In the genomic region with DNA sequence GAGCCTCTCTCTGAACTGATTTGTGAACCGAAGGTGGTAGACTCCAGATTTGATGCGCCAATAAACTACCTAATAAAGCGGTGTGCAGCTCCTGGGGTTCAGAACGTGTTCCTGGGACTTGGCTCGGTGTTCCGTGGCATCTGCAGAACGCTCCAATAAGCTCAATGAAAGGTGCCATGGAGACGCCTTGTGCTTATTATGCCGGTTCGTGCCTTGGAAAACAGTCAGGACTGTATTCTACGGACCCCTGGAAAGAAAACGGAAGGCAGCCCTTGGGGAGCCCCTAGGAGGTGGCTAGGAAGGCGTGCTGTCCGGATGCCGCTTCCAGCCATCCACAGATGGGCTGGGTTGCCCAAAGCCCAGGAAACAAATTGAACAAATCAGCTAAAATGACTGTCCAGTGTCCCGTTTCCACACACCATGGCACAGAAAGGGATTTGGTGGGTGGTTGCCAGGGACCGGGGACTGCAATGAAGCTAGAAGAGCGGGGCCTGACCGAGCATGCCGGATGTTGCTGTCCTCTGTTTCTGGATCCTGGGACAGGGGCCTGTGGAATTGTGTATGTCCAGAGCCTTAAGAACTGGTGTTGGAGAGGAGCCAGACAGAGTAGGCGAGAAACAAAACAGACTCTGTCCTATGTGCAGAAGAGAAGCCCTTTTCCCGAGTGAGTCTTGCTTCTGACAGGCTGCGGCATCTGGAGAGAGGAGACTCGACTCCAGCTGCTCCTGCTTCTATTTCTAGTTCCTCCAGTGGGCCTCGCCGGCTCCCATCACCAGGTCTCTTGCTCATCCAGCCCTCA, we compare ENCODE assay signal across 8 mouse cellular contexts. TPM values are rescaled to one million over a fixed set of nuclear protein-coding genes. Genes with fewer than 3 reads are reported as not detected.
DNase-seq lines count a peak whose midpoint lies in the region; ATAC-seq and TF ChIP-seq lines count a peak whose summit lies in the region.
"Had no signal": no experiment of that assay in that cellular context is flagged by ENCODE, and none has a peak within 500 bp of the region (broad histone marks: within the 10 kb centered on the region; RNA-seq: fewer than 3 reads in every experiment).

A gene (minus strand): TSS at position 146 of the 799 bp plus-strand sequence.

- H3K9ac ChIP-seq in heart, embryonic 12.5 days, result 0 out of 2 replicates have a peak within 1 kb of the TSS, but pooled peaks have one; percentile 2
- peak within 1 kb of the TSS; percentile 58 for H3K9ac ChIP-seq in midbrain, embryonic 16.5 days (ENCODE audit: low read depth, low read length)
- H3K9ac ChIP-seq: liver, embryonic 14.5 days had no signal

- H3K4me3 ChIP-seq in heart, embryonic 12.5 days, result no peak within 1 kb of the TSS
- no peak within 1 kb of the TSS for H3K4me3 ChIP-seq in midbrain, embryonic 16.5 days (ENCODE audit: low read depth, low read length)

- peak; percentile 94 for DNase-seq in brain, embryonic 14.5 days (ENCODE audit: low read depth)
- peak; percentile 66 to 72 for DNase-seq in cerebellum, postnatal 14 days
- peak; percentile 62 for DNase-seq in layer of hippocampus, adult 9-11 months
- no peak for DNase-seq in urinary bladder, postnatal 36 days (ENCODE audit: low spot score in 2 of 2)
- no peak for DNase-seq in adrenal gland, postnatal 4 days (ENCODE audit: low spot score in 2 of 2)

- no peak for TF ChIP-seq CTCF in brain, embryonic 14.5 days (IDR thresholded peaks at IDR 0.05; ENCODE audit: borderline replicate concordance, extremely low read depth, insufficient read depth, insufficient read length)

- H3K27me3 ChIP-seq in heart, embryonic 12.5 days (replicated peaks), result no peaks in the 10 kb centered on the region
- no peaks in the 10 kb centered on the region for H3K27me3 ChIP-seq in midbrain, embryonic 16.5 days (ENCODE audit: control insufficient read depth, insufficient read depth, low read depth, low read length)

- no peak for ATAC-seq in heart, embryonic 12.5 days (ENCODE audit: insufficient number of reproducible peaks, low FRiP score)
- ATAC-seq in midbrain, embryonic 16.5 days, result peak; percentile 53

- H3K4me2 ChIP-seq in heart, embryonic 12.5 days, result peak within 1 kb of the TSS; percentile 17; the same call in 1 of the 2 replicates
- H3K4me2 ChIP-seq in midbrain, embryonic 16.5 days (ENCODE audit: low read length), result peak within 1 kb of the TSS; percentile 25

- peaks cover 13% of the 10 kb centered on the region; the same call in 1 of the 2 replicates for H3K4me1 ChIP-seq in heart, embryonic 12.5 days (replicated peaks)
- peaks cover 44% of the 10 kb centered on the region for H3K4me1 ChIP-seq in midbrain, embryonic 16.5 days (ENCODE audit: control insufficient read depth, insufficient read depth, low read length)

- WGBS in heart, embryonic 12.5 days, result 66% methylated on average over 26 of the region's 26 CpGs
- 32% methylated on average over 26 of the region's 26 CpGs for WGBS in midbrain, embryonic 16.5 days

- H3K9me3 ChIP-seq in heart, embryonic 12.5 days (replicated peaks), result no peaks in the 10 kb centered on the region
- no peaks in the 10 kb centered on the region for H3K9me3 ChIP-seq in midbrain, embryonic 16.5 days (replicated peaks; ENCODE audit: control insufficient read depth, low read length, poor library complexity, severe bottlenecking)

- H3K36me3 ChIP-seq in heart, embryonic 12.5 days, result no peaks in the 10 kb centered on the region
- no peaks in the 10 kb centered on the region for H3K36me3 ChIP-seq in midbrain, embryonic 16.5 days (ENCODE audit: control insufficient read depth, insufficient read depth, low read length)

- TF ChIP-seq POLR2A in brain, embryonic 14.5 days (IDR thresholded peaks at IDR 0.05; ENCODE audit: borderline replicate concordance, extremely low read depth, insufficient read depth, insufficient read length, poor library complexity, severe bottlenecking), result no peak

- H3K27ac ChIP-seq in heart, embryonic 12.5 days (ENCODE audit: poor library complexity, severe bottlenecking), result peak within 1 kb of the TSS; percentile 73
- peak within 1 kb of the TSS; percentile 94 for H3K27ac ChIP-seq in midbrain, embryonic 16.5 days (ENCODE audit: low read length)
- H3K27ac ChIP-seq: liver, embryonic 14.5 days had no signal

RNA-seq across cellular contexts. Expression of the gene that starts here (rescaled TPM):
- polyA plus RNA-seq in brain, embryonic 14.5 days (2012; rRNA removed), result 2.1 and 2.8 TPM in 2 replicates
- polyA plus RNA-seq in heart, embryonic 12.5 days (2016; fragmentation: Nextera tagmentation; extraction: Ambion mirVana), result not detected in 2 replicates
- polyA plus RNA-seq in midbrain, embryonic 16.5 days (2015; fragmentation: Nextera tagmentation; extraction: Ambion mirVana), result 2.6 and 2.7 TPM in 2 replicates
- not detected for total RNA-seq in adrenal gland, postnatal 4 days (2021)

Comparison
In these comparisons a context has a peak if more than half of its experiments do, and no peak if none do; other contexts are left out.
1. DNase-seq: peak in brain, embryonic 14.5 days (single experiment), cerebellum, postnatal 14 days (2 of 2) and layer of hippocampus, adult 9-11 months (single experiment); none in urinary bladder, postnatal 36 days (0 of 2) and adrenal gland, postnatal 4 days (0 of 2).